Mouse (Mus musculus) ZHBTc4 (cell line): ENCODE data around the gene Vmn1r207-ps.
"Not testable (repeated sequence)": the region's sequence is repeated elsewhere in the genome, so short reads cannot be mapped to it uniquely, and the experiment has no call there.

Experiments
- DNase-seq: peaks from one replicate; pipeline ENCODE4 v3.0.0-alpha.2; 2011; ENCODE audit warnings: low read depth, low spot score

The Vmn1r207-ps gene

DNA sequence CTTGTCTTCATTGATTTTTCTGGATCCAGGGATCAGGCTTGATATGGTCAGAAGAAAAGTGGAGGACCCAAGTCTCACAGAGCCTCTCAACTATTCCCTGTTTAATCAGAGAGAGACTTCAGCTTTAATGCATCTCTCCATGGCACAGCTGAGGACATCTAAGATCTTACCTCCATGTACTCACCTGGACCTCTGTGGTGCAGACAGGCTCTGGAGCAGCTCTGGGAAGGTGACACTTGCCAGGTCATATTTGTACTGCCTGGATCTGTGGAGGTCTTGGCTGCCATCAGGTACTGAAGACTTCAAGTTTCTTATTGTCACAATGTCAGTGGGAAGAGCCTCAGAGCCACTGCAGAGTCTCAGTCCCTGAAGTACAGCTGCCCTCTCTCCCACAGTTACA lies at the start of gene Vmn1r207-ps:
Vmn1r207-ps (minus strand) TSS at position 101 of the 400 bp plus-strand sequence.
- not testable (repeated sequence) for DNase-seq

DNA sequence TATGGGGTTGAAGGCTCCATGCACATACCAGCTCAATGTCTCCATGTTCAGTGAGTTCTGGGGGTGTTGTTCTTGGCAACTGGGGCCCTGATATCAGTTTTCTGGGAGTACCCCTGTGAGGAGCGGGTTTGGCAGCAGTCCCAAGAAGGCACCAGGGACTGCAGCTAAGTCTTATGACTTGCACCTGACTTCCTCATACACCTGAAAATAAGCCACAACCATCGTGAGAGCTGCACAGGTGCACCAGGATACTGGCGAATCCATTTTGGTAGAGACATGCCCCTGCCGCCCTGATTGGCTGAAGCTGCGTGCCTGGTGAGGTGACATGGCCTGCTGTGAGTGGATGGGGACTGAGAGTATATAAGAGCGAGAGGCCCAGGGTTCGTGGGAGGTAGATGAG lies 47.9 kb upstream of the Vmn1r207-ps start, which contains the start of gene Vmn1r208:
Vmn1r208 (minus strand) TSS at position 101 of the 400 bp plus-strand sequence.
- DNase-seq = not testable (repeated sequence)

DNA sequence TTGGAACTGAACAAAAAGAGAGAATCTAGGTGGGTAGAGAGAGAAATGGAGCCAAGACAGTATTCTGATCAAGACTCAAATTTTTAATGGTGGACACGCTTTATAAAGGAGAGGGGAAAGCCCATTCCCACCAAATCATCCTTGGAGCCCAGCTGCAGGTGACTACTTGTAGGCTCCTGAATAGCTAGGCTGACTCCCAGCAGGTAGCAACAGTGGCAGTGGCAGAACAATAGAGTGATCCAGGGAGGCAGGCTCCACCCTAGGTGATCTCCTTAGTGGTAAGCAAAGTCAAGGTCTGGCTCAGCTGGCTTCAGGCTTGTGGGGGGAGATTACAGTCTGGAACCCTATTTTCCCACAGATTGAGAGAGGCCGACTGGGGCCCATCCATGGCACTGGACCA lies 42.2 kb upstream of the Vmn1r207-ps start:
- peak; percentile 63 for DNase-seq

DNA sequence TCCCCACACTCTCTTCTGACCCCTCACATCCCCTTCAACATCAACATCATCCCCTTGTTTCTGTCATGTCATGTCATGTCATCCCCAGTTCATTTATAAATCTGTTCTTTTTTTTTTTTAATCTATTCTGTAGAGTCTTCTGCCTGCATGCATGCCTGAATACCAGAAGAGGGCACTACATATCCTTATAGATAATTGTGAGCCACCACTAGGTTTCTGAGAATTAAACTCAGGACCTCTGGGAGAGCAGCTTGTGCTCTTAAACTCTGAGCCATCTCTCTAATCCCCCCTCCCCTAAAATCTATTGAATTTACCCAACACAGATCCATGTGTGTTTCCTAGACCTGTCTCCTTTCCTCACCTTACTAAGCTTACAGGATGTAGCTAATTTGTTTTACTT lies 18.1 kb upstream of the Vmn1r207-ps start:
- DNase-seq = peak; percentile 12

DNA sequence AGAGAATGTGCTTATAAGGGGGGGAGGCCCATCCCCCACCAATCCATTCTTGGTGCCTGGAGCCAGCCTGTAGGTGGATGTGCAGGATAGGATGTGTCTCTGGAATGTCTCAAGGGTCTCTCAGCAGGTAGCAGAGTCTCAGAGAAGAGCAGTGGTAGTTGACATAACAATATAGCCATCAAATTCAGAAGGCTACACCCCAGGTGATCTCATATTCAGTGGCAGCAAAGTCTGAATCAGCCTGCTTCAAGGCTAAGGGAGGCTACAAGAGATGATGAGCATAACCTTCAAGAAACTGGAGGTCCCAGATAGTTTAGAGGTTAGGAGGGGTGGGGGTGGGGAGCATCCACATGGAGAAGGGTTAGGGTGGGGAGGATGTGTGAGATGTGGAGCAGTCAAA lies 22.5 kb downstream of the Vmn1r207-ps start:
- peak; percentile 80 for DNase-seq

DNA sequence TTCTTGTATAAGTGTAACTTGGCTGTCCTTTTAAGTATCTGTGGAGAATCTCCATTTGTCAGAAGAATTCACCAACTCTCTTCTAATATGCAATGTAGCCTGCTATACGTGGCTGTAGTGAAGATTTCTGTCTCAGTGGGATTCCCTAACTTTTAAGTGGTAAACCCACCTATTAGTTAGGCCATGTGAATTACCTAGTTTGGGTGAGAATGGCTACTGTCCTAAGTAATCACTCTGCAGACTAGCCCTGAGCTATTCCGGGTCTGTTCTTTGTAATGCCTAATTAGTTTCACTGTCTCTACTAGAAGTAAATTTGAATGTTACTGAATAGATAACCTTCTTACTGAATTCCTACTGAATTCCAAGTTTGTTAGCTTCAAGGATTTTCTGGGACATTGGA lies 26.5 kb downstream of the Vmn1r207-ps start:
- peak; percentile 65 for DNase-seq
